Comparison of ENCODE assay signal across 8 mouse cellular contexts in genomic region chr12:35192426-35192769, GRCm38 (mm10).
A peak's percentile ranks its signal among the peaks of the same experiment; 100 is the strongest.
DNase-seq lines count a peak whose midpoint lies in the region; ATAC-seq and TF ChIP-seq lines count a peak whose summit lies in the region.

No protein-coding gene starts in this region.

- TF ChIP-seq POLR2A in CH12.LX (IDR thresholded peaks at IDR 0.05; ENCODE audit: low read depth, low read length) = no peak

- WGBS in heart, embryonic 10.5 days = 23% methylated on average over 2 of the region's 2 CpGs
- WGBS in hindbrain, embryonic 12.5 days = 34% methylated on average over 2 of the region's 2 CpGs
- 20% methylated on average over 2 of the region's 2 CpGs for WGBS in midbrain, embryonic 14.5 days

- no peaks in the 10 kb centered on the region for H3K79me2 ChIP-seq in CH12.LX (replicated peaks; ENCODE audit: control insufficient read depth, extremely low read depth, insufficient read depth, poor library complexity, severe bottlenecking)

- no peak overlapping the region for H3K9ac ChIP-seq in CH12.LX (ENCODE audit: insufficient read depth, low read depth)
- H3K9ac ChIP-seq in hindbrain, embryonic 12.5 days = no peak overlapping the region
- H3K9ac ChIP-seq in midbrain, embryonic 14.5 days (replicated peaks; ENCODE audit: low read length) = 0 out of 2 replicates have a peak overlapping the region, but pooled peaks have one; percentile 16

- no peaks in the 10 kb centered on the region for H3K27me3 ChIP-seq in heart, embryonic 10.5 days (ENCODE audit: insufficient read depth, poor library complexity, severe bottlenecking)
- H3K27me3 ChIP-seq in CH12.LX (replicated peaks) = no peaks in the 10 kb centered on the region
- H3K27me3 ChIP-seq in hindbrain, embryonic 12.5 days = no peaks in the 10 kb centered on the region
- no peaks in the 10 kb centered on the region for H3K27me3 ChIP-seq in midbrain, embryonic 14.5 days (ENCODE audit: control insufficient read depth, insufficient read depth, low read length)

- no peaks in the 10 kb centered on the region for H3K36me3 ChIP-seq in heart, embryonic 10.5 days
- H3K36me3 ChIP-seq in CH12.LX (replicated peaks in 1 of 2; ENCODE audit: control insufficient read depth in 1 of 2, insufficient read depth in 1 of 2, low read length in 1 of 2) = no peaks in the 10 kb centered on the region
- no peaks in the 10 kb centered on the region for H3K36me3 ChIP-seq in hindbrain, embryonic 12.5 days
- no peaks in the 10 kb centered on the region for H3K36me3 ChIP-seq in midbrain, embryonic 14.5 days (ENCODE audit: control insufficient read depth, insufficient read depth, low read length)

- H3K4me1 ChIP-seq in heart, embryonic 10.5 days = no peaks in the 10 kb centered on the region
- H3K4me1 ChIP-seq in CH12.LX (ENCODE audit: control insufficient read depth in 1 of 2, insufficient read depth in 2 of 2) = peaks cover 0 to 10% of the 10 kb centered on the region in 2 experiments; a peak in 2 of 4 replicates
- H3K4me1 ChIP-seq in hindbrain, embryonic 12.5 days = peaks cover 4% of the 10 kb centered on the region; the same call in 1 of the 2 replicates
- H3K4me1 ChIP-seq in midbrain, embryonic 14.5 days (ENCODE audit: control insufficient read depth, insufficient read depth, low read length) = no peaks in the 10 kb centered on the region

- no peak for DNase-seq in heart, embryonic 10.5 days (ENCODE audit: low spot score)
- DNase-seq in heart, adult 18-20 months = no peak
- no peak for DNase-seq in CH12.LX (ENCODE audit: extremely low read depth)
- DNase-seq in midbrain, embryonic 14.5 days = no peak
- DNase-seq in gastrocnemius, postnatal 10 days = no peak
- DNase-seq in spleen, postnatal 10 days (ENCODE audit: low spot score in 2 of 2) = no peak

- H3K4me2 ChIP-seq in CH12.LX (ENCODE audit: insufficient read depth, low read depth, poor library complexity, severe bottlenecking) = peak overlapping the region; percentile 98
- H3K4me2 ChIP-seq in hindbrain, embryonic 12.5 days (replicated peaks) = peak overlapping the region; percentile 55
- H3K4me2 ChIP-seq in midbrain, embryonic 14.5 days (ENCODE audit: low read length) = peak overlapping the region; percentile 51

- TF ChIP-seq EP300 in CH12.LX (IDR thresholded peaks at IDR 0.05; ENCODE audit: low read length) = no peak

- peak overlapping the region; percentile 40; the same call in 1 of the 2 replicates for H3K4me3 ChIP-seq in heart, embryonic 10.5 days
- no peak overlapping the region for H3K4me3 ChIP-seq in CH12.LX (replicated peaks in 1 of 3; ENCODE audit: low read depth in 2 of 3, low read length in 2 of 3, poor library complexity in 1 of 3)
- H3K4me3 ChIP-seq in hindbrain, embryonic 12.5 days = peak overlapping the region; percentile 21; the same call in 1 of the 2 replicates
- H3K4me3 ChIP-seq in midbrain, embryonic 14.5 days (replicated peaks; ENCODE audit: low read depth, low read length) = peak overlapping the region; percentile 13; the same call in 1 of the 2 replicates

- H3K9me3 ChIP-seq in heart, embryonic 10.5 days = no peaks in the 10 kb centered on the region
- H3K9me3 ChIP-seq in CH12.LX (replicated peaks; ENCODE audit: low read length) = no peaks in the 10 kb centered on the region
- no peaks in the 10 kb centered on the region for H3K9me3 ChIP-seq in hindbrain, embryonic 12.5 days (replicated peaks)
- H3K9me3 ChIP-seq in midbrain, embryonic 14.5 days (ENCODE audit: control insufficient read depth, low read length) = no peaks in the 10 kb centered on the region

- dilution Hi-C loops in CH12.LX (cut with MboI; ENCODE audit: extremely low pct_ligation_motif_present, extremely low pct_unique_long_range_greater_than_20kb, low sequenced_read_pairs) = no loop called here

- ATAC-seq in hindbrain, embryonic 12.5 days (ENCODE audit: low FRiP score) = peak; percentile 82
- peak; percentile 64; the same call in 1 of the 2 replicates for ATAC-seq in midbrain, embryonic 14.5 days (ENCODE audit: low FRiP score, low TSS enrichment)
- no peak for ATAC-seq in erythroid progenitor cell, adult 5-6 weeks (replicated peaks; ENCODE audit: low FRiP score, poor library complexity, severe bottlenecking)

- in situ Hi-C loops in CH12.LX (cut with MboI; ENCODE audit: low pct_ligation_motif_present, low pct_unique_long_range_greater_than_20kb, low sequenced_read_pairs) = loop anchor here (25.0 kb wide), 2 partner anchors 255 to 755 kb away; no protein-coding TSS in a partner anchor

- H3K27ac ChIP-seq in heart, embryonic 10.5 days = no peak overlapping the region
- no peak overlapping the region for H3K27ac ChIP-seq in CH12.LX (ENCODE audit: insufficient read depth, low read depth)
- no peak overlapping the region for H3K27ac ChIP-seq in hindbrain, embryonic 12.5 days
- no peak overlapping the region for H3K27ac ChIP-seq in midbrain, embryonic 14.5 days (replicated peaks; ENCODE audit: low read depth, low read length)

- TF ChIP-seq RAD21 in CH12.LX (IDR thresholded peaks at IDR 0.05; ENCODE audit: low read depth, low read length) = no peak

- TF ChIP-seq CTCF in CH12.LX (conservative IDR thresholded peaks at IDR 0.05 in 1 of 2, IDR thresholded peaks at IDR 0.05 in 1 of 2; ENCODE audit: low read depth in 2 of 2, low read length in 2 of 2) = no peak

TF ChIP-seq in CH12.LX, 34 proteins besides CTCF, POLR2A, EP300 and RAD21:
- TF ChIP-seq POLR2AphosphoS2 (IDR thresholded peaks at IDR 0.05; ENCODE audit: low read depth, low read length) (no peak), HCFC1 (IDR thresholded peaks at IDR 0.05; ENCODE audit: low read depth, low read length) (no peak), USF1 (IDR thresholded peaks at IDR 0.05; ENCODE audit: low read depth, low read length) (no peak), JUN (IDR thresholded peaks at IDR 0.05; ENCODE audit: insufficient read depth, low read depth, low read length) (no peak), MAX (IDR thresholded peaks at IDR 0.05; ENCODE audit: low read length) (no peak), ZMIZ1 (IDR thresholded peaks at IDR 0.05; ENCODE audit: low read depth, low read length) (no peak), SIN3A (IDR thresholded peaks at IDR 0.05; ENCODE audit: low read length) (no peak)

Comparison
In these comparisons a context has a peak if more than half of its experiments do, and no peak if none do; other contexts are left out.
1. H3K4me3 ChIP-seq: peak in heart, embryonic 10.5 days (single experiment), hindbrain, embryonic 12.5 days (single experiment) and midbrain, embryonic 14.5 days (single experiment); none in CH12.LX (0 of 3).
2. Peak in every context shown above with its lines, with median percentiles within 50 percentile points of each other: H3K4me2 ChIP-seq.